Mouse (Mus musculus) activated CD4-positive, CD25-positive, alpha-beta regulatory T cell, adult 9 weeks (primary cell): ENCODE data around the gene Fam204a. TPM values are rescaled to one million over a fixed set of nuclear protein-coding genes. Genes with fewer than 3 reads are reported as not detected.

Source experiments
- polyA plus RNA-seq: library from polyadenylated mRNA; unstranded; fragments of 100-300 nt; shearing (Covaris generic); gene quantifications from one replicate; pipeline ENCODE4 v1.2.1, GENCODE M21; 2017

Gene Fam204a
- 31.0 TPM for polyA plus RNA-seq

DNA sequence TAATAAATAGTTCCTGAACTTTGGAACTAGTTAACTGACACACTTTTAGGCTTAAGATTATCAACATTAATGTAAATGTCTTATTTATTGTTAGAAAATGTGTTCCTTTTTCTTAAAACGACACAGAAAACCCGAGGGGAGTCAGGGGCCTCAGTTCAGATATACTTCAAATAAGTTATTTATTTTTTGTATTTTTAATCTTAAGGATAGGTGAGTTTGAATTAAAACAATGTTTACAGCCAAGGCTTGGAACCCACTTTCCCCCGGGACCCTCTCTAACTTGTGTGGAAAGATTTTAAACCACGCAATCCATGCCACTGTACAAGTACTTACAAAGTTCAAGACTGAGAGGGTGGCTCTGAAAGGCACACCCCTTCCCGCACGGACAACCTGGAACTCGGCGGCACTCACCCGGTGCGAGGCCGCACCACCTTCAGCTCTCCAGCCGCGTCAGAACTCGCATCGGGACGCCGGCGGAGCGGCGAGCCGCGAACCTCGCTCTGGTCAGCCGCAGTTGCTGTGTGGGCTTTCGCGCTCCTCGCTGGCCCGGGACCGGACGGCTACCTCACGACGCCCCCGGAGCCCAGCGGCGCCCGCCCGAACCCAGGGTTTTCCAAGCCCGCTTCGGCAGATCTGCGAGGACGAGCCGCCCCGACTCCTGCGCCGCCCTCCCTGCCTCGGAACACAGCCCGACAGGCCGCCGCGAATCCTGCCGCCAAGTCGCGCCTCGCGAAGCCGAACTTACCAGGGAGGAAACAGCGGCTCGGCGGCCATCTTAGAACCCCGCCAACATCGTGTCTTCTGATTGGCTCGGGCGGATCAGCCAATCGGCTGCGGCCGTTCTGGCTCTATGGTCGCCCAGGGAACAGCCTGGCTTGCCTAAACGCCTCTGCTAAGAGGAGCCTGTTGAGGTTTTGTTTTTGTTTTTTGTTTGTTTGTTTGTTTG lies at the start of gene Fam204a:
Fam204a (minus strand) TSS at position 803 of the 946 bp plus-strand sequence.

Other genes with a start within 250 kb of the Fam204a start
- not detected for gene Prlhr, start 241.6 kb upstream of the Fam204a start, polyA plus RNA-seq